Mouse (Mus musculus) lung, adult 2 months (tissue): ENCODE measurements around the gene Hoxa10.

Experiments used
- CTCF ChIP-seq: fragments of 200-500 bp; IDR thresholded peaks from 2 replicates; pipeline ENCODE4 v1.5.1; 2011; ENCODE audit warnings: mild to moderate bottlenecking, low read length, control low read depth; ENCODE audit not compliant: insufficient read depth
- POLR2A ChIP-seq: fragments of 200-500 bp; IDR thresholded peaks from 2 replicates; pipeline ENCODE4 v1.6.1; 2011; ENCODE audit warnings: low read depth, mild to moderate bottlenecking, control low read depth, low read length, borderline replicate concordance; ENCODE audit errors: extremely low read depth

- TF ChIP-seq POLR2A (no peak), CTCF (no peak)
Observed at GRCm38 (mm10) chr6:52245757-52246142, 5.1 kb upstream of the Hoxa10 start, which contains the start of gene Hoxa11.
